Mouse (Mus musculus) myocyte (in vitro differentiated cells): ENCODE data around the gene Zbp1.

Experiments
- CEBPB ChIP-seq: IDR thresholded peaks from 2 replicates; pipeline ENCODE4 v1.6.1; 2011; ENCODE audit warnings: mild to moderate bottlenecking, moderate library complexity; ENCODE audit not compliant: poor library complexity, insufficient read depth, severe bottlenecking
- E2F4 ChIP-seq: IDR thresholded peaks from one replicate; pipeline ENCODE4 v1.6.1; 2011; ENCODE audit warnings: mild to moderate bottlenecking, control low read depth, moderate library complexity; ENCODE audit not compliant: insufficient read depth
- MAX ChIP-seq: IDR thresholded peaks from one replicate; pipeline ENCODE4 v1.6.1; 2011; ENCODE audit warnings: low read depth, mild to moderate bottlenecking, control low read depth
- MYOD1 ChIP-seq, 3 experiments: IDR thresholded peaks; one replicate each; pipeline ENCODE4 v1.6.1; 2011; ENCODE audit warnings: control low read depth in 2 of 3, low read depth in 2 of 3, mild to moderate bottlenecking in 2 of 3, moderate library complexity in 1 of 3; ENCODE audit not compliant: insufficient read length in 2 of 3, control insufficient read depth in 1 of 3
- MYOG ChIP-seq, 3 experiments: IDR thresholded peaks; one replicate each; pipeline ENCODE4 v1.6.1; 2011; ENCODE audit warnings: control low read depth in 2 of 3, low read depth in 2 of 3, mild to moderate bottlenecking in 2 of 3; ENCODE audit not compliant: insufficient read length in 2 of 3, control insufficient read depth in 1 of 3, insufficient read depth in 1 of 3
- POLR2A ChIP-seq: IDR thresholded peaks from one replicate; pipeline ENCODE4 v1.6.1; 2011; ENCODE audit warnings: low read depth, mild to moderate bottlenecking, control low read depth, moderate library complexity; ENCODE audit not compliant: insufficient read length
- POLR2AphosphoS2 ChIP-seq: IDR thresholded peaks from one replicate; pipeline ENCODE4 v1.6.1; 2011; ENCODE audit warnings: low read depth, control low read depth; ENCODE audit not compliant: insufficient read length
- SRF ChIP-seq: IDR thresholded peaks from one replicate; pipeline ENCODE4 v1.6.1; 2011; ENCODE audit warnings: low read depth; ENCODE audit not compliant: control insufficient read depth, insufficient read length
- TCF12 ChIP-seq: IDR thresholded peaks from one replicate; pipeline ENCODE4 v1.6.1; 2011; ENCODE audit warnings: mild to moderate bottlenecking, control low read depth; ENCODE audit not compliant: poor library complexity, insufficient read depth, severe bottlenecking
- USF1 ChIP-seq: IDR thresholded peaks from one replicate; pipeline ENCODE4 v1.6.1; 2011; ENCODE audit warnings: low read depth, mild to moderate bottlenecking, control low read depth, moderate library complexity

DNA sequence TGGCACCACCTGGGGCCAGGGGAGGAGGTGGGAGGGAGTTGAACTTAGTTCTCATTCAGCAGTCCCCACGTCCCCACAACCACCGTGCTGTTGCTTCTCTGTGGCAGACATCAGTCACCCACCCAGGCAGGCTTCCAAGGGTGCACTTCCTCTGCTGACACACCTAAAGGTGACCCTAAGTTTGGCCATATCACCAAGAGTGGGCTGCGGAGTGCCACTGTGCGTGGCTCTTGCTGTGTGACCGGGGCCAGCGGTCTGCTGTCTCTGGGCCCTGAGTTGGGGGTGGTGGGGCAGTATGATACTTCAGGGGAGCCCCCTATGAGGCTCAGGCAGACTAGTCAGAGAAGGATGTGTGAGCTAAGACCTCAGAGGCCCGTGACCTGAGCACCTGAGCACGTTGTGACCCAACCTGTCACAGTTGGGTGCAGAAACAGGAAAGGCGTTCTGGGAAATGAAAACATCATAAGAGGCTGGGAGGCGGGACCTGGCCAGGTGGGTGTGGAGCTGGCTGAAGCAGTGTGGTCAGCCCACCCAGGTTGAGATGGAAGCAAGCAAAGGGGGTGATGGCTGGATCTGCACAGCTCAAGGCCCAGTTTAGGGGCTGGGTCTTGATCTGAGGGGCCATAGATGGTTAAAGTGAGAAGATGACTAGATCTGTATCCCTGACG, 37.9 kb downstream of the Zbp1 start:
- TF ChIP-seq POLR2AphosphoS2 (no peak), POLR2A (no peak), MAX (no peak), USF1 (no peak), TCF12 (no peak), CEBPB (no peak), MYOG (IDR thresholded peaks at IDR 0.05; ENCODE audit: control insufficient read depth in 1 of 3, insufficient read depth in 1 of 3, insufficient read length in 2 of 3, low read depth in 2 of 3) (no peak), SRF (no peak), MYOD1 (IDR thresholded peaks at IDR 0.05; ENCODE audit: control insufficient read depth in 1 of 3, insufficient read length in 2 of 3, low read depth in 2 of 3) (no peak), E2F4 (no peak)
